Mouse (Mus musculus) frontal cortex, adult (tissue): ENCODE data around the gene Wdr95.
A peak's percentile ranks its signal among the peaks of the same experiment; 100 is the strongest.
"Not testable (repeated sequence)": the region's sequence is repeated elsewhere in the genome, so short reads cannot be mapped to it uniquely, and the experiment has no call there.

Source experiments
- ATAC-seq: cut with Nextera tagmentation; 2 replicates; pipeline ENCODE4 v1.9.2; 2017; ENCODE audit warnings: mild to moderate bottlenecking, moderate library complexity, mixed read lengths; ENCODE audit not compliant: low TSS enrichment

Wdr95 gene

GRCm38 (mm10) chr5:149514890-149515289 is 13.6 kb upstream of the Wdr95 start:
- ATAC-seq = 0 out of 2 replicates have a peak, but pooled peaks have one; percentile 39

- no peak for ATAC-seq
These were observed 11.4 kb upstream of the Wdr95 start for GRCm38 (mm10) chr5:149517116-149517515.

GRCm38 (mm10) chr5:149520806-149521205 is 7.7 kb upstream of the Wdr95 start:
- ATAC-seq = no peak

- peak; percentile 7 for ATAC-seq
These were observed 4.6 kb upstream of the Wdr95 start for GRCm38 (mm10) chr5:149523856-149524241.

GRCm38 (mm10) chr5:149524242-149524858 is 4.1 kb upstream of the Wdr95 start:
- ATAC-seq = peak; percentile 86

DNA sequence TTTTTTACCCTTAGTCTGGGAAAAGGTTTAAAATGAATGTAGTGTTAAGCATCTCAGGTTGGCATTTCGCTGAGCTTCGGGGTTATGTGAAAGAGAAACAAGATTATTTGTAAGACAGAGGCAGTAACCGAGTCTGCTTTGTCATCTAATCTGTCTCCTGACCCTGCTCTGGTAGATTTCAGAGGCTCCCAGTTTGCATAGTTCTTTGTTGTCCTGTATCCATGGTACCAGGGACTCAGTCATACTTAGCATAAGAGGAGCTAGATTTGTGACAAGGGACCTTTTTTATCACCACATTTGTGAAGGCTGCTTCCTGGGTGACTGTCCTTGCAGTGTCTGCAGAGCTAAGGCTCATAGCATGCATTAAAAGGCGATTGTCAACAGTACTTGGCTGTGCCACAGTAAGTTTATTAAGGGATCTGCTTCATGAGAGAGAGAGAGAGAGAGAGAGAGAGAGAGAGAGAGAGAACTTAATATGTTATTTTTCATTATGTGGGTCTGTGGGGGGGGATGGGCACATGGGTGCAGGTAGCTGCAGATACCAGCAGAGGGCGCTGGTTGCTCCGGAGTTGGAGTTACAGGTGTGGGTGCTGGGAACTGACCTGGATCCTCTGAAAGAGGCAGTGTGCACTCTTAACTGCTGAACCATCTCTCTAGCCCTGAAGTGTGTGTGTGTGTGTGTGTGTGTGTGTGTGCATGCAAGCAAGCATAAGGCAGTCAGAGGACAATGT is 3.3 kb upstream of the Wdr95 start:
- no peak for ATAC-seq

- ATAC-seq = no peak
These were observed 2.0 kb upstream of the Wdr95 start for GRCm38 (mm10) chr5:149526467-149526951.

DNA sequence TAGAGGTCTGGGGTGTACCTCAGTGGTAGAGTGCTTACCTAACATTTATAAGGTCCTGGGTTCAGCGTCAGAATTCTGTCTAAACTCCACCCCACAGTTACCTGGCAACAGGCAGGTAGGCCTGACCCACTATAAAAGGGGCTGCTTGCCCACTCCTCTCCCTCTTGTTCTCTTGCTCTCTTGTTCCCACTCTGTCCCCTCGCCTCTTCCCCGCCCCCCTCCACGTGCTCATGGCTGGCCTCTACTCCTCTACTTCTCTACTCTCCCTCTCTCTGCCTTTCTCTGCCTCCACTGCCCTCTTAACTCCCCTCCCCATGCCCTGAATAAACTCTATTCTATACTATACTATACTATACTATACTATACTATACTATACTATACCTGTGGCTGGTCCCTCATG is 1.2 kb upstream of the Wdr95 start:
- ATAC-seq = not testable (repeated sequence)

DNA sequence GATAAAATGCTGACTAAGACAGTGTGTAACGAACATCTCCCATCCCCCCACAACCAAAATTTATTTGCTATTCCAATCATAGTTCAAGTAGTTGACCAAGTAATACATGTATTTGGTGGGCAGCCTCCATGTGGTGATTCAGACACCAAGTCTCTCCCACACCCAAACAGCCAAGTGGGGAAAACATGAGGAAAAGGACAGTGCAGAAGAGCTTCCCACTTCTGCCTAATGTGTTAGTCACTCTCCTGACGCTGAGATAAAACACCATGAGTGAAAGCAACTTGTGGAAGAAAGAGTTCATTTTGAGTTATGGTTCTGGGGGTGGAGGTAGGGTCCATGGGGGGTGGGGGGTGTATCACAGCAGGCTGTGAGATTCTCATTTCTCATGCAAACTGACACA is 5.4 kb downstream of the Wdr95 start:
- no peak for ATAC-seq

DNA sequence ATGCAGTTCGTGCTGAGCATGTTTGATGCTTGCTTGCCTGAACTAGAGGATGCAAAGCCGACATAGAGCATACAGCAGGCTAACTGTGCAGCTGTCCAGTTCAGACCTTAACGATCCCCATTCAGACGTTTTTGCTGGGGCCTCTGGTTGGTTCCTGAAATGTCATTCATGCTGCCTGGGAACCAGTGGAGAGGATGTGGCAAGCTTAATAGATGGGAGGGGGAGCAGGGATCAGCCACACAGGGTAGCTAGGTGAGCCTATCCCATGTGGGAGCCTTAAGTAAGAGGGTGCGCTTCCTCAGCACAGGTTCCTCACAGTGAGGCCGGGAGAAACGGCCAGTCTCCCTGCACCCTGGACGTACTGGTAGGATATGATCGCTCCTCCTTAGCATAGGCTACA is 7.5 kb downstream of the Wdr95 start:
- ATAC-seq = peak; percentile 31

DNA sequence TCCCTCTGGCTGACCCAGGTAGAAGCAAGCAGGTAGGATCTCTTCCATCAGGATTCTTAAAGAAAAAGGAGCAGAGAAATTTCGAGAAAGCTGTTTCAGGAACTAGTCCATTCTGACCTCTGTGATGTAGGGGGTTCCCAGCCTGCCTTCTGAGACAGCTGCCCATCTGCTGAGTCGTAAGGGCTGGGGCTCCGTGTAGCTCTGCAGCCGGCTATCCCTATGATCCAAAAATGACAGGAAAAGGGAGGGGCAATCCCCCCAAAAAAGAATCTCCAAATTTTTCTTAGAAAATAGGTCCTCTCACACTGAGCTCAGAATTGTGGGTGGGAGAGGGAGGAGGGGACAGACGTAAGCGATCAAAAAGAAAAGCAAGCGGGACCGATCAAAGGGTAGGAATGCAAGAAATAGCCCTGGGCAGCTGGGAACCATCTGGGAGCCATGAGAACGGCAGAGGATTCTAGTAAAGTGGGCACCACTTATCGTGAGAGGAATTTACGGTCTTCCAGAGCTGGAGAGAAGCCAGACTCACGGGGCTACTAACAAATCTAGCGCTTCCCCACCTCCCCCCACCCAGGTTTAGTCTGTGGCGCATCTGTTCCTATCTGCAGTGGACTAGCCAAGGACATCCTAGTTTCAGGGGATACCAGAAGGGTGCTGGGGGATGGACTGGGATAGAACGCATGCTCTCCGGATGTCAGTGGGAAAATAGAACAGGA is 9.5 kb downstream of the Wdr95 start:
- ATAC-seq = peak; percentile 36

- ATAC-seq = peak; percentile 15
These were observed 10.1 kb downstream of the Wdr95 start for GRCm38 (mm10) chr5:149538531-149538930.

- no peak for ATAC-seq
These were observed 10.6 kb downstream of the Wdr95 start for GRCm38 (mm10) chr5:149539051-149539450.

DNA sequence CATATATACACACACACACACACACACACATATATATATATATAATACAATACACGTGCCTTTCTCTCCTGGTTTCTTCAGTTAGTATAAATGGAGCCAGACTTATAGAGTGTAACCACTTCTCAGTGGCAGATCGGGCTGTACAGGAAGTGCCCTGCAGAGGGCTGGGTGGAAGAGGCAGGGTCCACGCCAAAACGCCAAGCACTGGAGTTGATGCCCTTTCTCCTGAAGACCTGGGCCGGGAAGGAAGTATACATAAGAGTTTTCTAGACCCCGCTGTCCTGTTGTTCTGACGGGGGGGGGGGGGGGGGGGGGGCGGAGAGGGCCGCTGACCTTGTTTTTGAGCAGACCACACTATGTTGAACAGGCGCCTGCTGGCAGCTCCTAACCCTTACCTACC is 22.7 kb downstream of the Wdr95 start:
- ATAC-seq = no peak

- no peak for ATAC-seq
These were observed 24.3 kb downstream of the Wdr95 start for GRCm38 (mm10) chr5:149552742-149553141.

DNA sequence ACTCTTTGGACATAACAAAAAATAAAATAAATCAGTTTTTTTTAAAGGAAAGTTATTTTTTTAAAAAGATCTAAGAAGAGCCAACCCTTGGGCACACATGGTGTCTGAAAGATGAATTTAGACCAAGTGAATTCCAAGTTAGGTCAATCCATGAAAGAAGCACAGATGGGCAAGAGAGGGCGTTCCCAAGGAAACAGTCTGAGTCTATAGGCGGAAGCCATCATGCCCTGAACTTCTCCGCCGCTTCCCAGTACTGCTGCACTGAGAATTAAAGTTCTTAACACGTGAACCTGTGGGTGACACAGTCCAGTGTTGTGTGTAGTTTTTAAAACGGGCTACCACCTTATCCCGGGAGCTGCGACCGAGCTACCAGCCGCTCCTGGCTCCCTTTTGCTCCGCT is 24.9 kb downstream of the Wdr95 start:
- peak; percentile 35; the same call in 1 of the 2 replicates for ATAC-seq

GRCm38 (mm10) chr5:149554397-149554796 is 25.9 kb downstream of the Wdr95 start:
- ATAC-seq = 0 out of 2 replicates have a peak, but pooled peaks have one; percentile 18

DNA sequence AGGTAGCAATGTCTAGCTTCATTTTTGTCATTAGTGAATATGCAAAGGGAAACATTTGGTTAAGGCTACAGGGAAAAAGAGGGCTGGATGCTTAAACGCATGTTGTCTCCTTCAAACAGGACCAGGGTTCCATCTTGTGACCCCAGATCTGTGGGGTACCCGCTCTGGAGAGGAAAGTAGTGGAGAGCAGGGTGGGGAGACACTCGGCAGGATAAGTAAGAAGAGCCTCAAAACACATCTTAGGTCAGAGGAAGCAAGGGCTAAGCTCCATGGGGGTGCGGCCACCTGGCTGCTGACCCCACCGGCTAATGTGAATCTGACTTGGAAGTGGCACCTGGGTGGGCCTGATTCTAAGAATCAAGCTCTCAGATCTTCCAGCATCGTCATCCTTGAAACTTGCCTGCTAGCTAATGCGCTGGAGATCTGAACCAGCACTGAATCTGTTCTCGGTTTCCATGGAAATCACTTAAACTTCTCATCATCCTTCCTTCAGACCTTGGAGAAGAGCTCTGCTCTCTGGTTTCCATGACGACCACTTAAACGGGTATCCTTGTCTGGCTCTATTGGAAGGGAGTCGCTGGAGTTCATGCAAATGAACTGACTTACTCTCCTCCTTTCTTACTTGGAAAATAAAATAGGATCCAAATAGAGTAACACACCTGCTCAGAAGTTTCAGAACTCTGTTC is 32.6 kb downstream of the Wdr95 start:
- peak; percentile 97 for ATAC-seq

DNA sequence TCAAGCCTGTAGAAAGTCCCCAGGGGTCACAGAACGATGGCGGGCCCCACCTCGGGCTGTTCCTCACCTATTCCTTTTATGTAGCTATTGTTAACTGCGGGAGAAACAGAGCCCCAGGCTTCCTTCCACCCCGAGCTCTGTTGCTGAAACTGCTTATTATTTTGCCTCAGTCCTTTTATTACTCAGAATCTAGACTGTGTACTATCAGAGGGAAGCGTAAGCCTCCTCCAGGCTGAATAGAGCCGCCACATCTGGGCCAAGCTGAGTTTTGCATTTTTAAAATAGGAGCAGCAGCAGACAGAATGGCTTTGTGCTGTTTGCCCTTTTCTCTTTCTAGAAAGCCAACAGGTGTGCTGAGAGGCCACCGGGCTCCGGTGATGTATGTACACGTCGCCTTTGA is 37.5 kb downstream of the Wdr95 start:
- no peak for ATAC-seq

DNA sequence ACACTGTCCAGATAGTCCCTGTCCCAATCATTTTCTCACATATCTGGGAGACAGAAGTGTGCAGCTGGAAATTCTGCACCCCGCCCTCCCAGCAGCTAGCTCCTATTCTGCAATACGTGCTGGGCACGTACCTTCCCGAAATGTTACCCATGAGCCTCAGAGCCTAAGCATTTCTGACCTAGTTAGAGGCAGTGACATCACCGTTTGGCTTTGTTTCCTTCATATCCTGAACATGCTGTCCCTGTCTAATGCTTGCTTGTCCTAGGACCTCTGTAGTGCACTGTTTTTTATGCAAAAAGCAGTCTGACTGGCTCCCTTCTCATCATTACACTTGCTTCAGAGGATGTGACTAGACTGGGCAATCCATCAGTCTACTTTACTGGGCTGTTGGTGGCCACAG is 38.5 kb downstream of the Wdr95 start:
- ATAC-seq = peak; percentile 78

GRCm38 (mm10) chr5:149568993-149569392 is 40.5 kb downstream of the Wdr95 start:
- ATAC-seq = no peak

- ATAC-seq = peak; percentile 34; the same call in 1 of the 2 replicates
These were observed 48.5 kb downstream of the Wdr95 start for GRCm38 (mm10) chr5:149576977-149577376.
